Mouse (Mus musculus): ENCODE data around the gene Lrguk. TPM values are rescaled to one million over a fixed set of nuclear protein-coding genes. Genes with fewer than 3 reads are reported as not detected.

Lrguk gene
- polyA plus RNA-seq, 1 experiment from 2014 or later: 1.2 TPM

DNA sequence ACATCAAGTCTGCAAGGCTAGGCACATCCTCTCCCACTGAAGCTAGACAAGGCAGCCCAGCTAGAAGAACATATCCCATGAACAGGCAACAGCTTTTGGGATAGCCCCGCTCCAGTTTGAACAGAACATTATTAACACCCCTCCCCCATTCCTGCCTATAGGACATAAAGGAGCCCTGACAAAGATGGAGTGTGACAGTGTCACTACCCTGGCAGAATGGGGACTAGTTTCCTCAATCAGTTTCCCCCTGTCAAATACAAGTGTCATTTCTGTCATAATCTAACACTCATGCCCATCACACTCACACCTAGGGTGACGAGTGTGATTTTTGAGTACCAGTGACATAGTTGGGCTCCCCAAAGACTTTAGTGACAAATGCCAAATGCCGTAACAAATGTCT, 118.8 kb downstream of the Lrguk start:
- Histone ChIP-seq H3K9me3 (ENCODE audit: control insufficient read depth, low read length) (no peaks in the 10 kb centered on the region), H3K36me3 (ENCODE audit: control insufficient read depth, insufficient read depth, low read length) (no peaks in the 10 kb centered on the region), H3K27ac (ENCODE audit: low read depth, low read length) (no peak overlapping the region), H3K4me2 (ENCODE audit: low read depth) (no peak overlapping the region), H3K27me3 (ENCODE audit: control insufficient read depth, insufficient read depth, low read length) (no peaks in the 10 kb centered on the region), H3K4me3 (ENCODE audit: low read depth, low read length) (no peak overlapping the region), H3K9ac (ENCODE audit: low read length) (no peak overlapping the region), H3K4me1 (ENCODE audit: control insufficient read depth, insufficient read depth, low read length) (no peaks in the 10 kb centered on the region)
- ATAC-seq (ENCODE audit: insufficient read depth, low FRiP score, low TSS enrichment): no peak
- 77% methylated on average over 3 of the region's 3 CpGs for WGBS
- no peak for DNase-seq (ENCODE audit: low spot score)

DNA sequence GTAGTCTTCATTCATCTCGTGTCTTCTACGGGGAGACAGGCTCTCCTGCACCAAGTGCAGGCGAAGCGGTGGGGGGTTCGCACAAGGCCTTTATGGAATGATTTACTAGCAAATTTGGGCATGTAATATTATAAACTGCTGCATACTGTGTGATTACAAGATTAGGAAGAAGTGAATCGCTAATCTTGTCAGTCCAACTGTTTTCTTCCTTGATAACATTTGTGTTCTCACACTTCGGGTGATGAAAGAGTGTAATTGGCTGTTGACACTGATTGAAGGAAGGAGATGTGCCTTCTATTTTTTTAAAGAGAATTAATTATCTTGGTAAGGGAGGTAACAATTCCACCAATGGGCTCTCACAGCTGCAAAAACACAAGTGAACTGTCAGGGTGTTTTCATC, 119.4 kb downstream of the Lrguk start:
- Histone ChIP-seq H3K27me3 (ENCODE audit: control insufficient read depth, insufficient read depth, low read length) (no peaks in the 10 kb centered on the region), H3K4me3 (ENCODE audit: low read depth, low read length) (no peak overlapping the region), H3K9ac (ENCODE audit: low read length) (no peak overlapping the region), H3K4me2 (ENCODE audit: low read depth) (no peak overlapping the region), H3K4me1 (ENCODE audit: control insufficient read depth, insufficient read depth, low read length) (no peaks in the 10 kb centered on the region), H3K27ac (ENCODE audit: low read depth, low read length) (no peak overlapping the region), H3K9me3 (ENCODE audit: control insufficient read depth, low read length) (no peaks in the 10 kb centered on the region), H3K36me3 (ENCODE audit: control insufficient read depth, insufficient read depth, low read length) (no peaks in the 10 kb centered on the region)
- no peak for DNase-seq (ENCODE audit: low spot score)
- 79% methylated on average over 7 of the region's 7 CpGs for WGBS
- no peak for ATAC-seq (ENCODE audit: insufficient read depth, low FRiP score, low TSS enrichment)

DNA sequence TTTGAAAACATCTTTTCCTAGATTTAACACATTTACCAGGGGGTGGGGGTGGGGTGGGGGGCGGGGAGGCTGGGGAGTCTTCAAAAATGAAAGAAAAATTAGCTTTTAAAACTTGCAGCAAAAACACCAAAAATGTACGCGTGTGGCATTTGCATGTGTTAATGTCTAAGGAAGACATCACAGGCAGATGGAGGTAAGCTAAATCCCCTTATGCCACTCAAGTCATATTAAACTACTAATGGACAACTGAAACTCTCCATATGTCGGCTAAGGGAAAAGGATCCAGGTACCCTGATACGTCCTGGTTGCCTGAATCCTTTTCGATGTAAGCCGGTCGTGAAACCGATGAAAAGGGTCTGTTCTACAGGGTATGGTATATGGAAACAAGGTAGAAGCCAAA, 119.8 kb downstream of the Lrguk start:
- 86% methylated on average over 9 of the region's 9 CpGs for WGBS

DNA sequence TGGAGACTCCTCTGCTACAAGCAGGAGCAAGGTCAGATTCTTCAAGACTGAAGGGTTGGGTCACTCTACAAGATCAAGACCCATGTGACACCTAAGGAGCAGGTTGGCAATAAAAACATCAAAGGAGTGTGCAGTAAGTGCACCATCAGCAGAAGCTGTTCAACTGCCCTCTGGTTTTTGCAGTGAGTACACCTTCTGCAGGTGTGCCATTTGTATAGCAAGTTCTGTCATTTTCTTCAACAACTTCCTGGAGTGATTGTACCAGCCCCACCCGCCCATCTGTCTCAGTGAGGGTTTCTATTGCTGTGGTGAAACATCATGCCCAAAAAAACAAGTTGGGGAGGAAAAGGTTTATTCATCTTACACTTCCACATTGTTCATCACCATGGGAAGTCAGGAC, 120.6 kb downstream of the Lrguk start:
- 87% methylated on average over 1 of the region's 1 CpGs for WGBS

More for the DNA sequence above, 119.8 kb downstream of the Lrguk start:
- Histone ChIP-seq H3K4me3 (ENCODE audit: low read depth, low read length) (no peak overlapping the region), H3K36me3 (ENCODE audit: control insufficient read depth, insufficient read depth, low read length) (no peaks in the 10 kb centered on the region), H3K4me2 (ENCODE audit: low read depth) (no peak overlapping the region), H3K9me3 (ENCODE audit: control insufficient read depth, low read length) (no peaks in the 10 kb centered on the region), H3K9ac (ENCODE audit: low read length) (no peak overlapping the region), H3K4me1 (ENCODE audit: control insufficient read depth, insufficient read depth, low read length) (no peaks in the 10 kb centered on the region), H3K27me3 (ENCODE audit: control insufficient read depth, insufficient read depth, low read length) (no peaks in the 10 kb centered on the region), H3K27ac (ENCODE audit: low read depth, low read length) (no peak overlapping the region)
- DNase-seq (ENCODE audit: low spot score) (no peak), ATAC-seq (ENCODE audit: insufficient read depth, low FRiP score, low TSS enrichment) (no peak)

DNA sequence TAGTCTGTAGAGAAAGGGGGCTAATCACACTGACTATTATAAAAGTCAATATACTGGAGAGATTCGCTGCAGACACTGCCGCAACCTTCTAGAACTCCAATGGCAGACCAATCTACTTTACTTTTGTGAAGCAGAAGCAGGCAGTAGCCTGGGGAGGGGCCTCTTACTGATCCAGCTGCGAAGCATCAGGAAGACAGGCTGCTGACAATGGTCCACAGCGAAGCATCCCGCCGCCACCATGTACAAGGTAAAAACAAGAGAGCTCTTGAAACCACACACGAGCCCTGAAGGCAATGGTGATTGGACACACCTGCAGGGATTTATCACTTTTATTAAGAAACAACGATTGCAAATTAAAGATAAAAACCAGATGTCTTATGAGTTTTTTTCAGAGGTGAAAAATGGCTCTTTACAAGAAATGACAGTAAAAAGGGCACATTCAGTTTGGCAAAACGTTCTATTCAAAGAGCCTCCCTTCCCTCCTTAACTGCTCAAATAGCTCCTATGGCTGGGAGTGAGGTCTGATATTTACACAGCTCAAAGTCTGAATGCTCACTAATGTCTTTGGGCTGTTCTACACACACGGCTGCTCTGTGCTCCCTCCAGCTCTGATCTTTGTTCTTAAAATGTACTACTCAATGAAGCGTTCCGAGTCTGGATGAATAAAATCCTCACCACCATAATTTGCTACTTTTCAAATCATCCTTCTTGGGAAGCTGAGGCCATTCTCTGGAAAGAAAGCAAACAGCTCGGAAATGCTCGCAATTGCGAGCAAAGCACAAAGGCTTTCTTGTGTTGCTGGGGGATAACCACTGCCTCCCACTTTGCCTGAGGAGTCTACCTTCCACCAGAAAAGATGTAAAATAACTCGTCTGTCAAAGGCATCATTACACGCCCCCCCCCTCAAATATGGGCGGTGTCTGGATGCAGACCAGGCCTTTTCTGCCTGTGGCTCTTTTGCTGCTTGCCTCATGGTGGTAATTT, 124.1 kb downstream of the Lrguk start:
- Histone ChIP-seq H3K4me2 (ENCODE audit: low read depth) (no peak overlapping the region), H3K4me3 (ENCODE audit: low read depth, low read length) (no peak overlapping the region), H3K9ac (ENCODE audit: low read length) (no peak overlapping the region), H3K27ac (ENCODE audit: low read depth, low read length) (no peak overlapping the region), H3K36me3 (ENCODE audit: control insufficient read depth, insufficient read depth, low read length) (peaks cover 4% of the 10 kb centered on the region; the same call in 1 of the 2 replicates), H3K9me3 (ENCODE audit: control insufficient read depth, low read length) (no peaks in the 10 kb centered on the region), H3K4me1 (ENCODE audit: control insufficient read depth, insufficient read depth, low read length) (no peaks in the 10 kb centered on the region), H3K27me3 (ENCODE audit: control insufficient read depth, insufficient read depth, low read length) (no peaks in the 10 kb centered on the region)
- 69% methylated on average over 18 of the region's 18 CpGs for WGBS
- ATAC-seq (ENCODE audit: insufficient read depth, low FRiP score, low TSS enrichment) (no peak), DNase-seq (ENCODE audit: low spot score) (no peak)

More for the DNA sequence above, 120.6 kb downstream of the Lrguk start:
- Histone ChIP-seq H3K9ac (ENCODE audit: low read length) (no peak overlapping the region), H3K4me1 (ENCODE audit: control insufficient read depth, insufficient read depth, low read length) (no peaks in the 10 kb centered on the region), H3K27ac (ENCODE audit: low read depth, low read length) (no peak overlapping the region), H3K4me3 (ENCODE audit: low read depth, low read length) (no peak overlapping the region), H3K27me3 (ENCODE audit: control insufficient read depth, insufficient read depth, low read length) (no peaks in the 10 kb centered on the region), H3K4me2 (ENCODE audit: low read depth) (no peak overlapping the region), H3K9me3 (ENCODE audit: control insufficient read depth, low read length) (no peaks in the 10 kb centered on the region), H3K36me3 (ENCODE audit: control insufficient read depth, insufficient read depth, low read length) (no peaks in the 10 kb centered on the region)
- ATAC-seq (ENCODE audit: insufficient read depth, low FRiP score, low TSS enrichment) (no peak), DNase-seq (ENCODE audit: low spot score) (no peak)

DNA sequence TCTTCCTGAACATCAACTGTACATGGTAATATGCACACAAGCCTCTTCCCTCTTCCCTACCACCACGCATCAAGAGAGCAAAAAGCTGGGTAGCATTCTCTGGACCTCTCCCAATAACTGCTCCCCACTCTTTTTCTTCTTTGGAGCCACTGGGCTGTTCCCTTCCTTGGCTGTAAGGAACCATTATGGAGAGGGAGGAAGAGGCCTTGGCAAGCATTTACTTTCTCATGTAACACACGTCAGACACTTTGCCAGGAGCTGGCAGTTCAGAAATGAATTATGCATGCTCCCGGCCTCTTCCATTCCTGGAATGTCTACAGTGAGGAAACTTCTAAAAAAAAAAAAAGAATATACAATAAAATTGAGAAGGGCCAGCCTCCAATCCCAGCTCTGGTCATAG, 125.0 kb downstream of the Lrguk start:
- no peak overlapping the region for H3K4me2 ChIP-seq (ENCODE audit: low read depth)
- ATAC-seq (ENCODE audit: insufficient read depth, low FRiP score, low TSS enrichment): no peak
- H3K27me3 ChIP-seq (ENCODE audit: control insufficient read depth, insufficient read depth, low read length): no peaks in the 10 kb centered on the region
- WGBS: 60% methylated on average over 3 of the region's 3 CpGs
- H3K4me1 ChIP-seq (ENCODE audit: control insufficient read depth, insufficient read depth, low read length): no peaks in the 10 kb centered on the region
- H3K9ac ChIP-seq (ENCODE audit: low read length): no peak overlapping the region
- H3K4me3 ChIP-seq (ENCODE audit: low read depth, low read length): no peak overlapping the region
- no peak overlapping the region for H3K27ac ChIP-seq (ENCODE audit: low read depth, low read length)
- H3K36me3 ChIP-seq (ENCODE audit: control insufficient read depth, insufficient read depth, low read length): peaks cover 4% of the 10 kb centered on the region; the same call in 1 of the 2 replicates
- no peaks in the 10 kb centered on the region for H3K9me3 ChIP-seq (ENCODE audit: control insufficient read depth, low read length)
- DNase-seq (ENCODE audit: low spot score): no peak

DNA sequence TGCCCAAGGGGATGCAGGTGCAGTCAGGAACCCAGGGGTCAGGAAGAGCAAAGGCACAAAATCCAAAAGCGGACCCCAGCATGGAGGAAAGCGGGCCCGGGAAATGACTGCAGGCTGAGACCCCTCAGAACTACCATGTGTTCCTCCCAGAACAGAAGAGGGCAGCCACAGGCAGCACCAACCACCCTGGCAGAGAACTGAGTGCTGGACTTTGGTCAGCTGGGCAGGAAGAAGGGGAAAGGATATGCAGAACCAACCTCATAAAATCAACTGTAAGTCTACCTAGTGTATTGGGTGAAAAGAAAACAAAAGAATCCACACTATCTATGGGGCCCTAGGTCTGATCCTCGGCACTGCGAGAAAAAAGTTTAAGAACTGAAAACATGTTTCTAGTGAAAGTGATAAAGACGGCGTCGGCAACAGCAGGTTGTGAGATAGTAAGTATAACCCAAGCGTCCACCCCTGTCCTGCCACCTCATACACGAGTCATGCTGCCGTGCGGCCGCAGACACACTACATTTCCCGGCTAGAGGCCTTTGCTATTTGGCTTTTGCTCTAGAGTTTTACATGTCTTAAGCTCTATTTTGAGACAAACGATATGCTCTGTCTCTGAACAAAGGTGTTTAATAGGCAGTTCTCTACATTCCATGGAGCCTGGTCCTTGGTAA, 126.0 kb downstream of the Lrguk start:
- no peak overlapping the region for H3K9ac ChIP-seq (ENCODE audit: low read length)
- H3K4me2 ChIP-seq (ENCODE audit: low read depth): no peak overlapping the region
- H3K4me3 ChIP-seq (ENCODE audit: low read depth, low read length): no peak overlapping the region
- no peak for DNase-seq (ENCODE audit: low spot score)
- H3K4me1 ChIP-seq (ENCODE audit: control insufficient read depth, insufficient read depth, low read length): no peaks in the 10 kb centered on the region
- H3K27me3 ChIP-seq (ENCODE audit: control insufficient read depth, insufficient read depth, low read length): no peaks in the 10 kb centered on the region
- no peak for ATAC-seq (ENCODE audit: insufficient read depth, low FRiP score, low TSS enrichment)
- no peaks in the 10 kb centered on the region for H3K9me3 ChIP-seq (ENCODE audit: control insufficient read depth, low read length)
- 92% methylated on average over 15 of the region's 15 CpGs for WGBS
- H3K36me3 ChIP-seq (ENCODE audit: control insufficient read depth, insufficient read depth, low read length): peaks cover 7% of the 10 kb centered on the region
- H3K27ac ChIP-seq (ENCODE audit: low read depth, low read length): no peak overlapping the region

DNA sequence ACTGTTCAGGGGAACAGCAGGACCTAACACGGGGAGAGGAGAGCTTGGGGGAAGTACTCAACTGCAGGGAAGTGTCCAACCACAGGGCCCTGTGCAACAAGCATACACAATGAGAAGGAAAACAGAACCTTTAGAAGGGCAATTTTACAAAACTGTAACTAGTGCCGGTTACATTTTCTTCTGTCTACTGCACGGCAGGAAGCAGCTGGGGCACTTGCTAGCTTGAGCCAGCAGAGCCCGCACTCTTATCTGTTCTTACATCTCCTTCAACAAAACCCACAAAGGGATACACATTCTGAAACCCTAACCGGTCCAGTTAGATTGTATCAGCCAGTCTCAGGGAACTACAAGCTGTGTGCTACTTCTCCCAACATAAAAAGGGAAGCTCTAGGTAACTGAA, 126.8 kb downstream of the Lrguk start:
- no peak for ATAC-seq (ENCODE audit: insufficient read depth, low FRiP score, low TSS enrichment)
- no peak for DNase-seq (ENCODE audit: low spot score)
- 74% methylated on average over 5 of the region's 5 CpGs for whole genome bisulfite sequencing
- Histone ChIP-seq H3K4me3 (ENCODE audit: low read depth, low read length) (no peak overlapping the region), H3K4me1 (ENCODE audit: control insufficient read depth, insufficient read depth, low read length) (no peaks in the 10 kb centered on the region), H3K27ac (ENCODE audit: low read depth, low read length) (no peak overlapping the region), H3K9ac (ENCODE audit: low read length) (no peak overlapping the region), H3K9me3 (ENCODE audit: control insufficient read depth, low read length) (no peaks in the 10 kb centered on the region), H3K4me2 (ENCODE audit: low read depth) (no peak overlapping the region), H3K27me3 (ENCODE audit: control insufficient read depth, insufficient read depth, low read length) (no peaks in the 10 kb centered on the region), H3K36me3 (ENCODE audit: control insufficient read depth, insufficient read depth, low read length) (peaks cover 7% of the 10 kb centered on the region)
